Mouse (Mus musculus) intestine, embryonic 16.5 days (tissue): ENCODE measurements around the gene Slc22a22. TPM values are rescaled to one million over a fixed set of nuclear protein-coding genes. Genes with fewer than 3 reads are reported as not detected.
"Not testable (repeated sequence)": the region's sequence is repeated elsewhere in the genome, so short reads cannot be mapped to it uniquely, and the experiment has no call there.

Source experiments
- ATAC-seq: fragments of 200-750 bp; cut with Nextera tagmentation; 2 replicates; pipeline ENCODE4 v1.8.0; 2017; ENCODE audit warnings: moderate TSS enrichment, moderate library complexity
- H3K27ac ChIP-seq: fragments of 300-500 bp; sonication (generic); 2 replicates; pipeline ENCODE4 v1.5.1; 2014; ENCODE audit warnings: mild to moderate bottlenecking, low read length
- H3K27me3 ChIP-seq: fragments of 300-500 bp; sonication (generic); replicated peaks from 2 replicates; pipeline ENCODE4 v1.6.1; 2014; ENCODE audit warnings: low read length, control low read depth, mixed read lengths; ENCODE audit not compliant: control insufficient read depth, insufficient read depth
- H3K36me3 ChIP-seq: fragments of 300-500 bp; sonication (generic); 2 replicates; pipeline ENCODE4 v1.6.1; 2014; ENCODE audit warnings: low read length, control low read depth; ENCODE audit not compliant: control insufficient read depth, insufficient read depth
- H3K4me1 ChIP-seq: fragments of 300-500 bp; sonication (generic); 2 replicates; pipeline ENCODE4 v1.6.1; 2014; ENCODE audit warnings: low read length, control low read depth, mixed read lengths; ENCODE audit not compliant: control insufficient read depth, insufficient read depth
- H3K4me2 ChIP-seq: fragments of 300-500 bp; sonication (generic); 2 replicates; pipeline ENCODE4 v1.6.1; 2014; ENCODE audit warnings: low read depth, low read length, control low read depth
- H3K4me3 ChIP-seq: fragments of 300-500 bp; sonication (generic); 2 replicates; pipeline ENCODE4 v1.5.1; 2014; ENCODE audit warnings: mild to moderate bottlenecking, low read length
- H3K9ac ChIP-seq: fragments of 300-500 bp; sonication (generic); 2 replicates; pipeline ENCODE4 v1.6.1; 2014; ENCODE audit warnings: low read depth, low read length
- H3K9me3 ChIP-seq: fragments of 300-500 bp; sonication (generic); 2 replicates; pipeline ENCODE4 v1.6.1; 2016; ENCODE audit warnings: low read length, control low read depth; ENCODE audit not compliant: control insufficient read depth
- WGBS: fragments of 180-500 bp; shearing (Covaris S2); extraction: QIAGEN DNeasy Blood & Tissue Kit; methylation state at CpG from one replicate; pipeline ENCODE4 v1.1.7; 2014; 5-methylcytosine and 5-hydroxymethylcytosine counted together
- polyA plus RNA-seq: library from polyadenylated mRNA; unstranded; fragments of >200 nt; fragmentation: Nextera tagmentation; extraction: Ambion mirVana; gene quantifications from 2 replicates; pipeline ENCODE4 v1.2.1, GENCODE M21; 2015

The Slc22a22 gene
- polyA plus RNA-seq, 1 experiment from 2014 or later: not detected

DNA sequence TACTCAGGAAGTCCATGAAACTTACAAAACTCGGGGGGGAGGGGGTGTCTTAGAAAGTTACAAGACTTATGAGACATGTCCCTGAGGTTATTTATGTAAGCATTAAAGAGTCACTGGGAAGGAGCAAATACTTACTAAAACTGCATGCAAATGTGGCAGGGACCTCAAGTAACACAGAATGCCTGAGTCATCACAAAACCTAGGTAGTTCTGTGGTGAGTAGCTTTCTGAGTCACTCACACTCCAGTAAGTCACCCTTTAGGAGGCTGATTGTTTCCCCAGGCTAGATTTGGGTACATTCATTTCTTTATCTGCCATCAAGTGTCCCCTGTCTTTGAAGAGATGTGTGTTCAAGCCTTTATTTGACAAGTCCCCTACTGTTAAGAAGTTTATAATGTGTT lies 198.9 kb downstream of the Slc22a22 start:
- no peak overlapping the region for H3K9ac ChIP-seq
- H3K9me3 ChIP-seq: no peaks in the 10 kb centered on the region
- WGBS: 63% methylated on average over 1 of the region's 1 CpGs

DNA sequence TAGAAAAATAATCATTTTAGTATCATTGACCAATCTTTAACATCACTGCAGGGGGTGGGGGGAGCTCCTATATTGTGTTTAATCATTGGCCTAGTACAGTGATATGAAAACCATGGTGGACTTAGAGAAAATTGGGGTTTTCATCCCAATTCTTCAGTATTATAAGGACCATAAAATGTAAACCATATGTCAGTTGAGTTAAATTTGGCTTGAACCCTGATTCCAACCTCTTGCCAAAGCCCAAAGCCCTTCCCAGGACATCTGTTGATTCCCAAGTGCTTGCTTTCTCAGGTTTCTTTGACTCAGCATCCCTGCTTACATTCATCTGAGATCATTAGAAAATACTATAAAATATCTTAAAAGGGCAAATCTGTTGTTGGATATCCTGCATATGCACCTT lies 201.0 kb downstream of the Slc22a22 start:
- no peak for ATAC-seq
- no peak overlapping the region for H3K4me3 ChIP-seq
- H3K27ac ChIP-seq: no peak overlapping the region
- no peaks in the 10 kb centered on the region for H3K4me1 ChIP-seq
- no peak overlapping the region for H3K4me2 ChIP-seq
- H3K27me3 ChIP-seq: no peaks in the 10 kb centered on the region
- H3K9ac ChIP-seq: no peak overlapping the region
- no peaks in the 10 kb centered on the region for H3K9me3 ChIP-seq
- H3K36me3 ChIP-seq: no peaks in the 10 kb centered on the region

More for the DNA sequence above, 198.9 kb downstream of the Slc22a22 start:
- Histone ChIP-seq H3K27ac (no peak overlapping the region), H3K27me3 (no peaks in the 10 kb centered on the region), H3K4me2 (no peak overlapping the region), H3K4me3 (no peak overlapping the region), H3K36me3 (no peaks in the 10 kb centered on the region), H3K4me1 (no peaks in the 10 kb centered on the region)
- ATAC-seq: no peak

- H3K4me2 ChIP-seq, H3K27ac ChIP-seq, H3K9me3 ChIP-seq, H3K4me3 ChIP-seq, H3K9ac ChIP-seq, H3K36me3 ChIP-seq, H3K27me3 ChIP-seq, ATAC-seq, H3K4me1 ChIP-seq: not testable (repeated sequence)
- 94% methylated on average over 1 of the region's 1 CpGs for WGBS
Observed at GRCm38 (mm10) chr15:57240061-57240460, 237.4 kb downstream of the Slc22a22 start.

DNA sequence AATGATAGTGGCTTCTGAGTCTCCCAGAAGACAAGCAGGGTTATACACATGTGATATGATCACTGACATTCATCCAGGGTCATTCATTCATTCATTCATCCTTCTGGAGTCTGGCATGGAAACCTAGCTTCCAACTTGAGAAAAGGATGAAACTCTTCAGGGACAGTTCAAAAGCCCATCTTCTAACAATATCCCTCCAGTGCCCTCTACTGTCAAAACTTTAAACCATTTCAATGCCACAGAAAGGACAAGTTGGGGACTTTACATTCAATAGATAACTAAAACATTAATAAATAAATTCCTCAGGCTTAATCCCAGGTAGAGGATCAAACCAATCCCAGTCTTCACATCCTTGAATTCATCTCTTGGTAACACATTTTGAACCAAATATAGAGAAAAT lies 247.0 kb downstream of the Slc22a22 start:
- no peak for ATAC-seq
- no peak overlapping the region for H3K9ac ChIP-seq

DNA sequence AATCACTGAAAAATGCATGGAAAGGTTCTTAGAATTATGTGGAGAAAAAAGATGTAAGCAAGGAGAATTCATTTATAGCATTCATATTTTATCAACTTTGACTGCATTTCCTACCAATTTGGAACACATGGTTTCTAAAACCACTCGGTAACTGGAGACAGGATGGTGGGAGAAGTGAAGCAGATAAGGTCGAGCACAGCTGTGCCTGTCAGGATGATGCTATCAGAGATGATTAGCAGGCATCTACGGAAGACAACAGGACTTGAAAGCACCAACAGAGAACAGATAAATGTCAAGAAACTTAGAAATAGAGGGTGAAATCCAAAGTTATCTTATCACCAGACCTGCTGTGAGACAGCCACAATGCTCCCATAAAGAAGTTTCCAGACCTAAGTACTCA lies 272.1 kb downstream of the Slc22a22 start:
- WGBS: 51% methylated on average over 3 of the region's 3 CpGs
- no peaks in the 10 kb centered on the region for H3K27me3 ChIP-seq

More for the DNA sequence above, 247.0 kb downstream of the Slc22a22 start:
- Histone ChIP-seq H3K4me3 (no peak overlapping the region), H3K27me3 (no peaks in the 10 kb centered on the region), H3K27ac (no peak overlapping the region), H3K36me3 (no peaks in the 10 kb centered on the region), H3K4me2 (no peak overlapping the region), H3K4me1 (no peaks in the 10 kb centered on the region), H3K9me3 (no peaks in the 10 kb centered on the region)

GRCm38 (mm10) chr15:57204444-57204930 lies 272.9 kb downstream of the Slc22a22 start:
- no peak for ATAC-seq
- no peak overlapping the region for H3K9ac ChIP-seq
- no peak overlapping the region for H3K27ac ChIP-seq
- H3K4me2 ChIP-seq: no peak overlapping the region
- H3K27me3 ChIP-seq: no peaks in the 10 kb centered on the region
- no peaks in the 10 kb centered on the region for H3K36me3 ChIP-seq
- no peak overlapping the region for H3K4me3 ChIP-seq
- H3K4me1 ChIP-seq: no peaks in the 10 kb centered on the region
- no peaks in the 10 kb centered on the region for H3K9me3 ChIP-seq

More for the DNA sequence above, 272.1 kb downstream of the Slc22a22 start:
- ATAC-seq: no peak
- no peak overlapping the region for H3K27ac ChIP-seq
- H3K4me3 ChIP-seq: no peak overlapping the region
- H3K9me3 ChIP-seq: no peaks in the 10 kb centered on the region
- H3K4me2 ChIP-seq: no peak overlapping the region
- no peaks in the 10 kb centered on the region for H3K36me3 ChIP-seq
- H3K4me1 ChIP-seq: no peaks in the 10 kb centered on the region
- H3K9ac ChIP-seq: no peak overlapping the region
